Mouse (Mus musculus) olfactory bulb, adult 2 months (tissue): Measurements from ENCODE around the gene Nufip1.

Source experiments
- CTCF ChIP-seq: fragments of 200-500 bp; IDR thresholded peaks from 2 replicates; pipeline ENCODE4 v1.5.1; 2012; ENCODE audit warnings: low read depth, mild to moderate bottlenecking, low read length, moderate library complexity; ENCODE audit not compliant: insufficient read depth
- POLR2A ChIP-seq: fragments of 200-500 bp; IDR thresholded peaks from 2 replicates; pipeline ENCODE4 v1.6.1; 2012; ENCODE audit warnings: mild to moderate bottlenecking, low read depth, low read length, moderate library complexity; ENCODE audit not compliant: insufficient read depth

DNA sequence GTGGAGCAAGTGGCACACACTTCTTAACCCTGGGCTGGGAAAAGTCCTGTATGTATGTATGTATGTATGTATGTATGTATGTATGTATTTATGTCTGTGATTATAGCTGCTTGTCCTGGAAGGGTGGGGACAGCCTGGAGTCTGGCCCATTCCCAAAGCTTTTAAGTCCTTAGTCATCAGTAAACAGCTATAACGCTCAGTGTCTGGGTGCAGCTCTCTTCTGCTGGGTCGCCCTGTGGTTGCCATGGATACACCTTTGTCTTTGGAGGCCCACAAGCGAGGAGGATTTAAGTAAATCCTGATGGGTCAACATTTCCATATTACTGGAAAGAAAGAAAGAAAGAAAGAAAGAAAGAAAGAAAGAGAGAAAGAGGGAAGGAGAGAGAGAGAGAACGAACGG lies 65.1 kb downstream of the Nufip1 start:
- TF ChIP-seq POLR2A (no peak), CTCF (no peak)
